Mouse (Mus musculus): Measurements from ENCODE around the gene Eif4enif1.
A peak's percentile ranks its signal among the peaks of the same experiment; 100 is the strongest.
"Not testable (repeated sequence)": the region's sequence is repeated elsewhere in the genome, so short reads cannot be mapped to it uniquely, and the experiment has no call there.

Eif4enif1 gene

DNA sequence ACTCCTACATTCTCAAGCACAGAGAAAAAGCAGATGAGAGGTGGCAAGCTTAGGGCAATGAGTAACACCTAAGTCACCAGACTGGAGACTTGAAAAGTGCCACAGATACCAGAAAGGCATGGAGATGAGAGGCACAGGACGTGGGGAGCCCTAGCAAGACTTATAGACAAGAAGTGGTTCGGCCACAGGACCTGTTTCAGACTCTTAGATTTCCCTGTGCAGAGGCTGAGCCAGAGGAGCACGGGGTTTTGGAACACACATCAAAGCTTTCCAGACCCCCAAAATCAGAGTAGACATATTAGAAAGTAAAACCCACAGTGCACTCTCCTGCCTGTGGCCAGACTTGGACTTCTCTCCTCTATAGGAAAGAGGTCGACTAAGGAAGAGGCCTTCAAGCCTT is 20.9 kb upstream of the Eif4enif1 start:
- peak; percentile 81 to 97 for DNase-seq (ENCODE audit: low spot score in 2 of 2)

DNA sequence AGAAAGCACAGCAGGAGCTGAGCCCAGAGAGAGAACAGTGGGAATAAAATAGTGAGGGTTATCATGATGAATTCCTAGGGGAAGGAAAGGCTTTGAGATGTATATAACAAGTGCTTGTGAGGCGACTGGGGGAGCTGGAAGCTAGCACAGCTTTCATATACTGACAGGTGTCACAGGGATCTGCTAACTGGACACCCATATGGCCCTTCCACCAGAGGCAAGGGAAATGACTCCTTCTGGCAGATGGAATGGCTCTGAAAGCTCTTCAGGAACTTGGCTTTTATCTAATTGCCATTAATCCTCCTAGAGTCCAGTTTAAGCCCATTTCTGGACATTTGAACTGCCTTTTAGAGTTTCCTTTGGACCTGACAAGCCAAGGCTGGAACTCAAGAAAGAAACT is 20.2 kb upstream of the Eif4enif1 start:
- not testable (repeated sequence) for DNase-seq (ENCODE audit: low spot score in 2 of 2)

DNA sequence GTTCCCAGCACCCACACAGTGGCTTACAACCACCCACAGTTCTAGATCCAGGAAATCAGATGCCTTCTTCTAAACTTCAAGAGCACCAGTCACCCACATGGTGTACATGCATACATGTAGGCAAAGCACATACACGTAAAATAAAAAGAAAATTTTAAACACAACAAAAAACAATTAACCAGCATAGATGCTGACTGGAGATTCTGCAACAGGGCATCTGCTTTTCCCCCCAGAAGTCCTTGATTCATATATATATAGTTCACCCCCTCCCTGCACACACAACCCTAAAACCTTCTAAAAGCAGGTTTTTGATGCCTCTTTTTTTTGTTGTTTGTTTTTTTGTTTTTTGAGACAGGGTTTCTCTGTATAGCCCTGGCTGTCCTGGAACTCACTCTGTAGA is 19.5 kb upstream of the Eif4enif1 start:
- peak; percentile 36 to 79 for DNase-seq (ENCODE audit: low spot score in 2 of 2)

DNA sequence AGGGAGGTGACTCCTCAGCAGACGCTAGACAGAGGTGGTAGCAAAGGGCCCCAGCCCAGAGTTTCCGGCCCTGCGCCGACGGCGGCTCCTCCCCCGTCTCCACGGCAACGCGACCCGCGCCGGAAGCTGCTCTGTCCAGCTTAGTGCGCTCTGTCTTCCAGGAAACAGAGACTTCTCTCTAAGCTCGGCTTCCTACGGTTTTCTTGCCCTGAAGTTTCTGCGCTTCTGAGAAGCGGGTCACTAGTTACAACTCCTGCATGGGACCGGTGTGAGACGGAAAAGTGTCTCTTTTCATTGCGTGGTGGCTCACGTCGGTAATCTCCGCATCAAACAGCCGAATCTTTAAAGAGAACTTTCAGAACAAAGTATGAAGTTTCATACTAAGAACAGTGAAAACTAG is 8.8 kb upstream of the Eif4enif1 start, which contains the start of gene Sfi1:
TSS of gene Sfi1 (minus strand) at position 101 of the 400 bp plus-strand sequence.
- no peak for DNase-seq (ENCODE audit: low spot score in 2 of 2)

- not testable (repeated sequence) for DNase-seq (ENCODE audit: low spot score in 2 of 2)
Observed at GRCm38 (mm10) chr11:3200636-3201035, 1.6 kb upstream of the Eif4enif1 start.

DNA sequence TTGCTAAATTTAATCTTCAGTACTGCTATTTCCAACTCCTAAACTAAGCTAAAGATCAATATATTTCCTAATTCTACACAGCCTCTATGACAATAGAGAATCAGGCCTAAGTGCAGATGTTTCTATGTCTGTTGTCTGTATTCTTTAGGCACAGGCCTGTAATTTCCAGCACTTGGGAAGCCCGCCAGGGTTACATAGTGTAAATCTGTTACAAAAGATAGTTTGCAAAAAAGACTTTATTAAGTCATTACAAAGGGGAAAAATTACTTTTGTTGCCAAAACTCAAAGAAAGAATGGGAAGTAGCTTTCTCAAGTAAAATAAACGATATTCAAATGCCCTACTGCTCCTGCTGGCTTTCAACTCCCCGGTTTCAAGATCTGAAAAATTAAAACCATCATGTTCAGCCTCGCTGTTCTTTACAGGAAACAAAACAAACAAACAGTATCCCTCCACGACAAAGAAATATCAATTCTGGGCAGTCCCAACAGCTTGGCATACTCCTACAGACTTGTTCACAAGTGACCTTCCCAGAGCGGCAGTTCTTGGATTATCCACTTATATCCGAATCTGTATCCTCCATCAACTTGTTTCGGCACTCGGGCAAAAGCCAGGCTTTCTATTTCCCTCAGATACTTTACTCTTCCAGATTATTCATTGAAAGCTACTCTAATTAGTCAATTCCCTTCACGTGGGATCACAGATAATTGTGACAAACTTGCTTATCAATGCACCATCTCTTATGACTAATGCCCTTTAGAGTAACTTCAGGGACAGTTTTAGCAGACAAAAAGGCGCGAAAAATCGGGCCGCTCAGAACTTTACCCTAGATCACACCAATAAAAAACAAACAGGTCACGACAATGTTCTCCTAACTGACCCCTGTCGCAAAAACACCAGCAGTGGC is 614 bp upstream of the Eif4enif1 start:
- peak in 1 of 2 experiments; percentile 61 for DNase-seq (ENCODE audit: low spot score in 2 of 2)

DNA sequence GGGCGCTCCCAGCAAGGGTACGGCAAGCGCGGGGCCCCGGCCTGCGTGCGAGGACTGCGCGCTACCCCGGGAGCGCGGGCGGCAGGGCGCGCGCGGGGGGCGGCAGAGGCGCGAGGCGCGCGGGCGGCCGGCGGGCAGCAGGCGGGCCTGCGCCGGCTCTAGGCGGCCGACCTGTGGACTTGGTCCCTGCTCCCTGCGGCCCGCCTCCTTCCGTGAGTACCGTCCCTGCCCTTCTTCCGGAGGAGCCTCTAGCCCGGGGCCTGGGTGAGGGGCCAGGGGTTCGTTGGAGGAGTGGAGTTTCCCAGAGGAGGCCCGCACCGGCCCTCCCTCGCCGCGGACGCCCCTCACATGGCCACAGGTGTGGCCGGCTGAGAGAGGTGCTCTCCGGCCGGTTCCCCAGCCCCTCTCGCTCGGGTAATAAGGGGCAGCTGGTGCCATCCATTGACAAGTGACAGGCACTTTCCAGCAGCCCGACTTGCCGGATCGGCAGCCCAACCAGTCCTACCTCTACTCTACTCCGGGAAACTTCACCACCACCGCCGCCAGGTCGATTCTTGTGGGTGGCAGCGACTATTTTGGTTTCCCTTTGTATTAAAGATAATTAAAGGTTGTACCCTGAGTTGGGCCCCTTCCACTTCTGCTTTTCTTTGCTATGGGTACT is 719 bp downstream of the Eif4enif1 start:
- peak; percentile 56 to 83 for DNase-seq (ENCODE audit: low spot score in 2 of 2)

DNA sequence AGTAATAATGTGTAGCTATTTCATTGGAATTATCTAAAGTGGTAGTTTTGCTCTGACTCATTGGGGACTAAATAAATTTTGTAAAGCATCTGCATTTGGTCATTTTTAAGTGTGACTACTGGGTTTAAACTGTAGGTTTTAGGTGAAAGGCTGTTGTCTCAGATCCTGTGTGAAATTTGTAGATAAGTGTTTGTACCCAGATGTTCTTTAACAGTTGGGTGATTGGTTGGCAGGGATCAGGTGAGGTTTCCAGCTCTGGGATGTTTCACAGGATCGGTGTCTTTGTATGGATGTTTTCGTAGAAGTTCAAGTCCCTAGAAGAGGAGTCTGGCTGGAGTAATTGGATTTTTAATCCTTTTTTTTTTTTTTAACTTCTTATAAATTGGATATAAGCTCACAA is 1.6 kb downstream of the Eif4enif1 start:
- DNase-seq (ENCODE audit: low spot score in 2 of 2): no peak

DNA sequence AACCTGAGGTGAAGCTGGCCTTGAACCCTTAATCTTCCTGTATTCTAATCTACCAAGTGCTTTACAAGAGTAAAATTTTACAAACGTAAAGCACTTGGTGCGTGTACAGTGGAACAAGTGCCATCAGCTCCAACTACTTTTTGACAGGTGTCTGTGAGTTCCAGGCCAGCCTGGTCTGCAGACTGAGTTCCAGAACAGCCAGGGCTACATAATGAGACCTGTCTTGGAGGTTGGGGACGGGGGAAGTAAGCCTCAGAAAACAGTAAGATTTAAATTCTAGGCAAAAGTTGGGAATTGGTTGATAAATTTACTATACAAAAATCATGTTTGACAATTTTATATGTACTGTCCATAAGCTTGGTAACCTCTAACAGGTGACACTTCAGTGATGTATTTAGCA is 3.0 kb downstream of the Eif4enif1 start:
- no peak for DNase-seq (ENCODE audit: low spot score in 2 of 2)

- DNase-seq (ENCODE audit: low spot score in 2 of 2): no peak
Observed at GRCm38 (mm10) chr11:3206783-3207182, 4.6 kb downstream of the Eif4enif1 start.

DNA sequence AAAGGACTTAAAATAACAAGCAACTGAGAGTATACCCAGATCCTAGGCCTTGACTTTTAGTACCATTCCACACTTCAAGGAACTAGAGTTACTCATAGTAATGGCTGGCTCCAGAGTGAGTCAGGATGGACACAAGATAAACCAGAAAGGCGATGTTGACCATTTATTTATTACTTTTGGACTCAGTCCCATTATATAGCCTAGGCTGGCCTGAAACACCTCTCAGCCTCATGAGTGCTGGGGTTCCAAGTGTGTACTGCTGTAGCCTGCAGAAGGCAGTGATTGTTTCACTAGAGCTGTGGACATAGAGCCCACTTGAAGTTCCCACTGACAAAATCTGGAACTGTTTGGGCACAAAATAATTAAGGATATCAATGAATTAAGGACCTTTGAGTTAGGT is 10.3 kb downstream of the Eif4enif1 start:
- DNase-seq (ENCODE audit: low spot score in 2 of 2): no peak

- DNase-seq (ENCODE audit: low spot score in 2 of 2): no peak
Observed at GRCm38 (mm10) chr11:3223105-3223504, 20.9 kb downstream of the Eif4enif1 start.

DNA sequence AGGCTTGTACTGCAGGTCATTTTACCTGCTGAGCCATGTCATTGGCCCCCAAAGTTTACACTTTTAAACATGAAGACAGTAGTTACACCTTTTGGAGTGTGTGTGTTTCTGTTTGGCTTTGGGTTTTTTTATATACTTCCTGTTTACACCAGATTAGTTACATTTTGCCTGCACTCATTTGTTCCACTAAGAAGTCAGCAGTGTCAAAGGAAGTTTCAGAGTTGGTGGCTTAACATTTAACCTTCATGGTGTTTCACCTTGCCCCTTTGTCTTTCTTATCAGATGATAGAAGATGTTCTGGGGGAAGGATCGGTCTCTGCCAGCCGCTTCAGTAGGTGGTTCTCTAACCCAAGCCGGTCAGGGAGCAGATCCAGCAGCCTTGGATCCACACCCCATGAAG is 24.9 kb downstream of the Eif4enif1 start:
- no peak for DNase-seq (ENCODE audit: low spot score in 2 of 2)

DNA sequence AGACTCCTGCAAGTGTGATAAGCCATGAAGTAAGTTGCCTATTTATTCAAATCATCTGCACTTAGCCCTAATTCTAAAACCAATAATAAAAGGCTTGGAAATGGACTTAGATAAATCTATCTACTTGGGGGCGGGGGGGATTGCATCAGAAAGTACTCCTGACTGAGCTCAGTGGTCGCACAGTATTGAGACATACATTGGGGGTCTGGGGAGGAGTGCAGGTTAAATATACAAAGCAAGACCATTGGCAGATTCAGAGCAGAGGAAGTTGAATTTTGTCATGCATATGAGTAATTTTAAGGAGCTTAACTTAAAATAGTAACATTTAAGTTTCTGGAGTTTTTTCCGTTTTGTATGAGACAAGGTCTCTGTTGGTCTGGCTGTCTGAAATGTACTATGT is 30.1 kb downstream of the Eif4enif1 start:
- DNase-seq (ENCODE audit: low spot score in 2 of 2): no peak

DNA sequence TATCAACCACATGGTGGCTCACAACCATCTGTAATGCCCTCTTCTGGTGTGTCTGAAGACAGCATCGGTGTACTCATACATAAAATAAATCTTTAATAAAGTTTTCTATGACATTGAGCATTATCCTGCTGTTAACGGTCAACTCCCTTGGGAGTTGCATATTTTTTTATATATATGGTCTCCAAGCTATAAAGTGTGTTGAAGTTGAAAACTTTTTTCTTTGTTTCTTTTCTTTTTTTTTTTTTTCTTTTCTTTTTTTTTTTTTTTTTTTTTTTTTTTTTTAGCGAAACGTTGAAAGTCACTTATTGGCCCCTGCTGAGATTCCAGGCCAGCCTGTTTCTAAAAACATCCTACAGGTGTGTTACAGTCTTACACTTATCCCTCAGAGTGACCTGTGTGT is 31.5 kb downstream of the Eif4enif1 start:
- DNase-seq (ENCODE audit: low spot score in 2 of 2): no peak

DNA sequence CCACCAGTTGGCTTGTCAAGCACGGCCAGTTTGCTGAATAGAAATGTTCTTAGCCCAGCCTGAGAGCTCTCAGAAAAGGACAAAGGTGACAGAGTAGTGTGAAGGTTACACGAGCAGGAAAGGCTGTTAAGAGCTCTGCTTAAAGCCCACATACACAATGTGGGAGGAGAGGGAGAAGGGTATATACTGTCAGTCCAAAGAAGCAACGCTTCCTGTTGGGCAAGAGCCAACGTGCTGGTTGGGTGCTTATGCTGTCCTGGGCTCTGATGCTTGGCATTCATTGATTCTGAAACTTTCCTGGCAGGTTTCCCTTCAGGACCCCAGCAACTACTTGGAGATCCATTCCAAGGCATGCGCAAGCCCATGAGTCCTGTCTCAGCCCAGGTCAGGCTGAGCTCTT is 33.1 kb downstream of the Eif4enif1 start:
- DNase-seq (ENCODE audit: low spot score in 2 of 2): no peak

DNA sequence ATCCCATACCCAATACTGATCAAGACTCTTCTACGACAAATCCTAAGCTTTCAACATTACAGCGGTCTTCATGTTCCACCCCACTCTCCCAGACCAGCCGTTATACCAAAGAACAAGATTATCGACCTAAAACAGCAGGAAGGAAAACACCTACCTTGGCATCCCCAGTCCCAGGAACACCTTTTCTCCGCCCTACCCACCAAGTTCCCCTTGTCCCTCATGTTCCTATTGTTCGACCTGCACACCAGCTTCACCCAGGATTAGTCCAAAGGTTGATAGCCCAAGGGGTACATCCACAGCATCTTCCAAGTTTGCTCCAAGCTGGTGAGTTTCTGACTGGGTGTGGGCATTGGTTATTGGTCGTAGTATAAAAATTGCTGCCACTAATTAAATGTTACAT is 40.2 kb downstream of the Eif4enif1 start:
- DNase-seq (ENCODE audit: low spot score in 2 of 2): no peak

GRCm38 (mm10) chr11:3243771-3244170 is 41.6 kb downstream of the Eif4enif1 start:
- no peak for DNase-seq (ENCODE audit: low spot score in 2 of 2)

DNA sequence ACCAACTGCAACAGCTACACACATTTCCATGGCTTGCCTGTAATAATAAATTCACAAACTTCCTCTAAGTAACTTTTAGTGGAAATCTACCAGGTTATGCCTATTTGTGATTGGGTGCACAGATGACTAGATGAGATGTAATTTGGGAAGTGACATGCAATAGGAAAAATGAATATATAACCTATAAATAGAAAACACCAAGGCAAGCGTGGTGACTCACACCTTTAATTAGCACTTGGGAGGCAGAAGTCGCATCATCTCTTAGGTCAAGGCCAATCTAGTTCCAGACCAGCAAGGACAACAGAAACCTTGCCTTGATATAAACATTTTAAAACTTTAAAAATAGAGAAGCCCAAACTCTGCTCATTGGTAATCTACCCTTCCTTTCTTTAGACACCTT is 45.2 kb downstream of the Eif4enif1 start:
- no peak for DNase-seq (ENCODE audit: low spot score in 2 of 2)

- no peak for DNase-seq (ENCODE audit: low spot score in 2 of 2)
Observed at GRCm38 (mm10) chr11:3259537-3259936, 57.3 kb downstream of the Eif4enif1 start.

DNA sequence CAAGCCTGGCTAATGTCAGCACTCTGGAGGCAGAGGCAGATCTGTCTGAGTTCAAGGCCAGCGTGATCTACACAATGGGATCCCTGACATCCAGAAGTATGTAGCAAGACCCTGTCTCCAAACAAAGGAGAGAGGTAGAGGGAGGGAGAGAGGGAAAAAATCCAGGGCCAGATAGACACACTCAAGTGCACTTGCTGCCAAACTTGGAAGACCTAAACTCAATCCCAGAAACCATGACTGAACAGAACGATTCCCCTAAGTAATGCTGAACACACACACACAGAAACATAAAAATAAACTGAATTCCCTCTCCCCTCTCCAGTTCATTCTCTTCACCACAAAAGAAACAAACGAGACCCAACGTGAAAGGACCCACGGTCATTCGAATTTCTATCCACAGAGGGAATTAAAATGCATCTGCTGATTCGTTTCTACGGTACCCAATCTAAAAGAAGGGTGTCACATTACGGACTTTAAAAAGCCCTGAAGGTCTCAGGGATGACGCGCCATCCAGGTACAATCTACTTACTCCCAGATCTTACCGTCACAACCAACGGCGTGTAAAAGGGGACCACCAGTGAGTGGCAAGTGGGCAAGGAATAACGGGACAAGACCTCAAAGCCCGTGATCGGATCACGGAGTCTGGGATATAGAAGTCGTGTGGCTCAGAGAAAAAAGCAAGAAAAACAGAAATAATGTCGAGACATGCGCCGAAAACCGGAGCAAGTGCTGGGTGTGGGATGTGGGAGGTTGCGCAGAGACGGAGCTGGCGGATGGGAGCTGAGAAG is 63.3 kb downstream of the Eif4enif1 start:
- DNase-seq (ENCODE audit: low spot score in 2 of 2): no peak

GRCm38 (mm10) chr11:3266079-3266685 is 64.0 kb downstream of the Eif4enif1 start, which contains the start of gene Drg1:
Drg1 (minus strand) TSS chr11:3266415.
- DNase-seq (ENCODE audit: low spot score in 2 of 2): peak; percentile 92 to 97

Measured in spleen, postnatal 4 days (tissue).